Mouse (Mus musculus) adrenal gland, postnatal 10 days (tissue): Measurements from ENCODE around the gene Mcur1. TPM values are rescaled to one million over a fixed set of nuclear protein-coding genes. Genes with fewer than 3 reads are reported as not detected.

ENCODE experiments used
- DNase-seq: peaks from one replicate; pipeline ENCODE4 v3.0.0; 2021; ENCODE audit warnings: mixed read lengths
- long read RNA-seq, 2 experiments: library from polyadenylated mRNA; stranded (forward); transcript quantifications; one replicate each; pipeline ENCODE4 v2.0.0; 2021
- total RNA-seq, 2 experiments: library from RNA; stranded (reverse); gene quantifications; 2 replicates each; pipeline ENCODE4 v1.2.3; 2021

Mcur1 gene
- 10 to 100 TPM; 66.3 to 83.1 TPM for total RNA-seq
- long read RNA-seq, experiment 1, full-length matches to known transcripts, result 182 of 215 reads
- long read RNA-seq, experiment 1, partial matches to known transcripts, result 0 of 215 reads
- long read RNA-seq, experiment 1, other reads (novel, unspliced or antisense), result 33 of 215 reads
- long read RNA-seq, experiment 2, full-length matches to known transcripts, result 131 of 146 reads
- long read RNA-seq, experiment 2, partial matches to known transcripts, result 0 of 146 reads
- long read RNA-seq, experiment 2, other reads (novel, unspliced or antisense), result 15 of 146 reads

DNA sequence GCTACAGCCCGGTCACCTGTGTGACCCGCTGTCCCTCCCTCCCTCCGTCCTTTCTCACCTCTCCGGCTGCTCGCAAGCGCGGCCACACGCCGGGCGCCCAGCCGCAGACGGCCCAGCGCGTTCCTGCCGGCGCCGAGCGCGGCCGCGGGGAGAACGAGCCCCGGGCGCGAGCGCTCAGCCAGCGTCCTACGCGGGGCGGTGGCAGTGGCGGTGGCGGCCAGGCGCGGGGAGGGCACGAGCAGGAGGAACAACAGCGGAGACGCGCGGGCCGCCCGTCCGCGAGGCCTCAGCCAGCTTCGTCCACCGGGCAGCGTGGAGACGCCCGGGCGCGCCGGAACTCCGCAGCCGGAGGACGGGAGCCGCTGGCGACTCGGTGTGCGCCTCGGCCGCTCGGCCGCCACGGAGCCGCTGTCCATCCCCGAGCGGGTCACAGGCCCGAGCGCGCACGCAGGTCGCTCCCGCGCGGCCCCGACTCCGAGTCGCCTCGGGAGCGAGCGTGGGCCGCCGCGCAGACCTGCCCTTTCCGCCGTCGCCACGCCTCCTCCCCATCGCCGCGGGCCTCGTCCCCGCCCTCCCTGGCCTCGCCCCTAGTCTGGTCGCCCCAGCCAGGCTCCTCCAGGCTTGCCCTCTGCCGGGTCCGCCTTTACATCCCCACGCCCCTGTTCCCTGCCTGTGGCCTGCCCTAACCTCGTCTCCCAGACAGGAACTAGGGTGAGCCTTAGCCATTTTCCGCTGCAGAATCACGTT lies at the start of gene Mcur1:
TSS of gene Mcur1 (minus strand) at position 481 of the 747 bp plus-strand sequence.
- peak; percentile 98 for DNase-seq

DNA sequence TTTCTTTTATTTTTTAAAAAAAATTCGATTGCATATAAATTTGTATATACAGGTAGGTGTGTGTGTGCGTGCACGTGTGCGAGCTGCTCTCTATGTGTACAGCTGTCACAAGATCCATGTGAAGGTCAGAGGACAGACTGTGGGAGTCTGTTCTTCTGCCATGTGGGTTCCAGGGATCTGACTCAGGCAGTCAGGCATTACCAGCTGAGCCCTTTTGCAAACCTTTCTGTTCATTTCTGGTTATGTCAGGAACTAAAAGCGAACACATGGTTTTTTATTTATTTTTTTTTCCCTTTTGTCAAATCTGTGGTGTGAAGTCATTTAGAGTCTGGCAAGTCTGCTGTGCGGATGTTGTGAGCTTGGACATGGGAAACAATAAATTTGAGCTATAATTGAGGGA lies 48.9 kb upstream of the Mcur1 start:
- no peak for DNase-seq

DNA sequence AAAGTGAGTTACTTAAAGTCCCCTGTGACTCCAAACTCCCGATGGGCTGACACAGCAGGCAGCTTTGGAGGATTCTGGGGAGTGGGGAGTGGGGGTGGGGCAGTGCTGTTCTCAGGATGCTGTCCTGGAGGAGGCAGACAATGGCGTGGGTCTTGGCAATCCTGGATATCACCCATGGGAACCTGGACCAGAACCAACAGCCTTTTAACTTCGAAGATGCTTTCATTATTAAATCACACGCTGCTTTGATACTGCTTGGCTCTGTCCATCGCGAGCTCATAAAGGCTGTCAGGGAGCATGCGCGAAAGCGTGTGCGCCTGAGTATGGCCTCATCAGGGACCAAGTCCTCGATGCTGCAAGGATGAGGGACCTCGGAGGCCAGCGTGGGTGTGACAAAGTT lies 43.1 kb upstream of the Mcur1 start:
- DNase-seq, result no peak

DNA sequence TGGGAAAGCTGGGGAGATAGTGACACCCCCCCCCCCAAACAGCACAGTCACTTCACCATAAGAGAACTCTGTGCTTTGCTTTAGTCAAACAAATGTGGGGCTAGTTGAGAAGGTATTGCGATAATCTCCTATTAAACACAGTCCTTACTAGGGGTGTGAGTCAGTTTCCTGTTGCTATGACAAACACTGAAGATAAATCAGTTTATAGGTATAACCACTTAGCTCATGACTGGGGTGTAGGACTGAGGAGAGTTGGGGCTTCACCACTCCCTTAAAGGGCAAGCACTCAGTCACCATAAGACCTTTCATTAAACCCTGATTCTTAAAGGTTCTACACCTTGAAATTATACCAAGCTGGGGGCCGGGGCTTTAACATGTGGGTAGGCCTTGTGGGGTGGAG lies 42.4 kb upstream of the Mcur1 start:
- DNase-seq, result no peak

DNA sequence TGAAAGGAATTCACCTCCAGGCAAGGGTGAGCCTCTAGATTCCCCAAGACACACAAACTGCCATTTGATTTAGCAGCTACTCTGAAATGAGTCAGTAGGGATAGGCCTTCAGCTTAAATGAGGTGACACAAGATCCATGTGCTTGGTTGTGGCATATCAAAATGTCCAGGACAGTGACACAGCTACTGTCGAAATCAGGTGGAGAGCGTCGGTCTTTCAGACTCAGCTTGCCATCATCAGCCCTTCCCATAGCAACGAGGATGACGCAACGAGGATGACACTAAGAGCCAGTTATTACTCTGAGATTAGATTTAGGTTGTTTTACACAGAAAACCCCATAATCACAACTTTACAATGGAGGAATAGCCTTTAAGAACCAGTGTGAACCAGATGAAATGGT lies 41.0 kb upstream of the Mcur1 start:
- DNase-seq, result no peak

DNA sequence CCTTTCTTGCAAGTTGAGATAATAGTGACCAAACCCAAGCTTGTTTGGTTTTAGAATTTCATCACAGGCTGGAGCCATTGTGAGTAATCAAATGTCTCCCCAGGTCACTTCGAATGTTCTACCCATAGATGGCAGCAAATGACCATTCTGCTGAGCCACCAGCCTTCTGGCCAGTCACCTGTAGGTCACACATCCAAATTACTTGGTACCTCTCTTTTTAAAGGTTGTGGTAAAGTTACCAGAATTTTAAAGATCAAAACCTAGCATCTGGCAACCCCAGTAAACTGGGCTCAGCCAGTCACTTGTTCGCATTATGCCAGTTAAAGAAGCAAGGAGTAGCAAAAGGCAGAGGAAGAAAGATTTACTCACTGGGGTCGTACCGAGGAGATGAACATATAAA lies 35.9 kb upstream of the Mcur1 start:
- DNase-seq, result peak; percentile 74

DNA sequence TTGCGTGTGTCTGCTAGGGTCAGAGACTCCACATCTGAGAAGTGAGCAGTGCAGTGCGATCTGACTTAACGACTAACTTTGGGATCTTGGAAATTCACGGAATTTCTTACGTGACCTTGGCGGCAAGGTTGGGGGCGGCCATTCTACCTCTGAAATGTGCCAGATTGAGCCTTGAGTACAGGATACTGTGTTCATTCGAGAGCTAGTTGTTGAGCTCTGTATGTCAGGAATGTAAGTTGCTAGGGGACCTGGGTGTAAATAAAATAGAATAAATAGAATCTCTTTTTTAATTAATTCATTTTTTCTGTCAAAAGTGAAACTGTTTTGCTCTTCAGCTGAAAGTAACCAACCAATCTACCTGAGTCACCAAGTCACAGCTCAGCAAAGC lies 32.7 kb upstream of the Mcur1 start:
- DNase-seq, result no peak

DNA sequence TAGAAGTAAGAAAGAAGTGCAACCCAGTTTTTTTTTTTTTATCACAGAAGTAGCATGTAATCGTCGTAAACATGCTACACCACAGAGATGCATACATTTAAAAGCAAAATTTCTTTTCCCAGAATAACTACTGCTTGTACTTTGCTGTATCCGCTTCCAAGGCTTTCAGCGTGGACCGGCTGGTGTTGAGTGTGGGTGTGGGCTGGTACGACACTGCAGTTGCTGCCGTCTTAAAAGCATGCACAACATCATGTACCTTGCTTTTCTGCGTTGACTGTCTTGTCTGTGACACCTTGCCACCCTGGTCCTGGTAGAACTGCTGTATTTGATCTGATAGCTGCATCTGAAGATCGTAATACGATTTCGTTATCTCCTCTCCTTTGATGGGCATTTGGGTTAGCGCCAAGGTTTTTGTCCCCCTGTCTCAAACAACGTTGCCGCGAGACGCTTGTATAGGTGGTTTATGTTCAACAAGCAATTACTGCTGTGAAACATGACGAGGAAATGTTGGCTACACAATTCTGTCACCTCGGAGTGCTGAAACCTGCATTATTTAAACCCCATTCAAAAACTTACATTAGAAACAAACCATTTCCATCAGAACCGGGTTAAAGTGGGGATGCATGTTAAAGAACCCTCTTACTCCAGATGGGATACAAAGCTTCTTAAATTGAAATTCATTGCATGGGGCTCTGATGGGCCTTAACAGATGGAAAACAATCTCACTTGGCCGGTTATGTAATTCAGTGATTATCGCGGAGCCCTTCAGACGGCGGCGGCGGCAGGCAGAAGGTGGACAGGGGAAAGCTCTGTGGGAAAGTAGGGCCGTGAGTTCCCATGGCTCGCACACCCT lies 32.1 kb upstream of the Mcur1 start:
- DNase-seq, result no peak

DNA sequence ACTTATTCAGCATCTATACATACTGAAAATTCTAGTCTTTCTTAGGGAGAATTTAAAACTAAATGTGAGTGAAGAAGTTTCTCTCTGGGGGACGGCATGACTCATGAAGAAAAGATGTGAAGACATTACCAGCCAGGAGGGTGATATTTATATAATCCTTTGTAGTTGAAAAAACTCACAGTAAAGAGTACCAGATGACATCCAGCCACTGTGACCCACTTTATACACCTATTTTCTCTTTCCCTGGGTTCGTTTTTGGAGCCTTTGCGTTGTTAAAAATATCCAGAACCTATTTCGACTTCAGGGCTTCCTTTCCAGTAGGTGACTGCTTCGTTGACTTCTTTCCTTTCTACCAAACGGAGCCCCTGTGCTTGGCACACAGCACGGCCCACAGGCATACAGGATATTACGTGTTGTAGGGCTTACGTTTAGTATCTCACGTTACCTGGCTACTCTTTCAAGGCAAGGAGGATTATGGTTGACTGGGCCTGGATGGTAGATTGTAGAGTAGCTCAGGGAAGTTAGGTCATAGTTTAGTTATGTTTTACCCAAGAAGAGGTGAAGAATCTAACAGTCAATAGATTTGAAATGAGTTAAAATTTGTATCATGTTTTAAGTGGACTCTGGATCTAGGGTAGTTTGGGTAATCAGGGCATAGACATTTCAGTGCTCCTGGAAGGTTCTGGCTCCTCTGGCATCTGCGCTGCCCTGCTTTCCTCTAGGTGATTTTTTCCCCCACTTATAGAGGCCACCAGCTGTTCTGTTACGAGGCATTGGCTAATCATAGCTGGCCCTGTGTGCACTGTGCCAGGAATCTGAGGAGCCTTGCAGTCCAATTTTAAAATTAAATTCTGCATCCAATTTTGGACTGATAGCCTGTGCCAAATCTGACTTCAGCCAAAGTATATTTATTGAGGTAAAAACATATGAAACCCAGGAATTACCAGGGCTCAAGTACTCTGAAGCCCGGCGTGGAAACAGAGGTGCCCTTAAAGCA lies 28.2 kb upstream of the Mcur1 start:
- DNase-seq, result peak; percentile 26

DNA sequence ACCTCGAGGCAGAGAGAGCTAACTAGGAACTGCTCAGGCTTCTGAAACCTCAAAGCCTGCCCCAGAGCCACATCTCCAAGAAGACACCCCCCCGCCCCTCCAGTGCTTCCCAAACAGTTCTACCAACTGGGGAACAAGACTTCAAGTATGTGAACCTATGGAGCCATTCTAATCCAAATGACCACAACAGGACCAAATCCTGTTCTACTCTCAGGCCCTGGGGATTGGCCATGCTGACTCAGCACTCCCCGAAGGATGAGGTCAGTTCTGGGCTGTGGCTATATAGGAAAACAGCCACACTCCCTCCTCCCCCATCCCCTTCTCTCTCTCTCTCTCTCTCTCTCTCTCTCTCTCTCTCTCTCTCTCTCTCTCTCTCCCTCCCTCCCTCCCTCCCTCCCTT lies 27.0 kb upstream of the Mcur1 start:
- no peak for DNase-seq

DNA sequence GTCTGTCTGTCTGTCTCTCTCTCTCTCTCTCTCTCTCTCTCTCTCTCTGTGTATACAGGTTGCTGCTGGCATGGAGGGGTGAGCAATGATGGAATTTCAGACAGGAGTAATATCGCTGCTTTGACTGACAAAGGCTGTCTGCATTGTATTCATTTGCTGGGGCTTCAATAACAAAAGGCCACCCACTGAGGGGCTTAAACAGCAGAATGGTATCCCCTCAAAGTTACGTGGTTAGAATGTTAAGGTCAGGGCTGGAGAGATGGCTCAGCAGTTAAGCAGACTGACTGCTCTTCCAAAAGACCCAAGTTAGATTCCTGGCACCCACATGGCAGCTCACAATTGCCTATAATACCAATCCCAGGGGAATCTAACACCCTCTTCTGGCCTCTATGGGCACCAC lies 25.3 kb upstream of the Mcur1 start:
- no peak for DNase-seq

DNA sequence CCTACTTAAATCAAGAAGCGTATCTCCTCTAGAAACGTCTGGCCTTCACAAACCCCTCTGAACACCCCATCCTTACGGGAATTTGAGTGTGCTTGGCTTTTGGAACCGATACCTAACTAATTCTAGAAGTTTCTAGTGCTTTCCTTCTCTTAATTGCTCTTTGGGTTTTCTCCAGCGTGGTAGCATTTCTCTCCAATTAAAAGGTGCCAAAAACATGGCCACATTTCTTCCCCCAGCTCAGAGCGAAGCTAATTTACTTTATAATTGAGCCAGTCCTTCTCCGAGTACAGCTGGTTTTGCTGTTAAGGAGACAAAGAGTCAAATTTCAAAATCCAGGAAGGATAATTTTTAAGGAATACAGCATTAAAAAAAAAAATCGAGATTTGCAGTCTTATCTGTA lies 23.5 kb upstream of the Mcur1 start:
- no peak for DNase-seq

DNA sequence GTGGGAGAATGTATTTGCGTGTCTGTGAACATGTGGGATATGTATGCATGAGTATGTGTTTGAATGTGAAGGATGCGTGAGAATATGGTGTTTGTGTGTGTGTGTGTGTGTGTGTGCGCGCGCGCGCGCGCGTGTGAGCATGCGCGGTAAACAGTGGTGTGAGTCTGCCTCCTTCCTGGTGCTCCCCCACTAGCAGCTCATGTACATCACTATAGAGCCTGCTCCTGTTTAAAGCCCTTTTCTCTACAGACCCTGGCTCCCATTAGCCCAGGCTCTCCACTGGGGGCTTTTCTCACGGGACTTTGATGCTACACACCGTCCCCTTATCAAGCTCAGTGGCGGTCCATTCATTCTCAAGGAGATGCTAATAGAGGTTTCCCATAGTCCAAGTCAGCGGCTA lies 23.0 kb upstream of the Mcur1 start:
- DNase-seq, result no peak

DNA sequence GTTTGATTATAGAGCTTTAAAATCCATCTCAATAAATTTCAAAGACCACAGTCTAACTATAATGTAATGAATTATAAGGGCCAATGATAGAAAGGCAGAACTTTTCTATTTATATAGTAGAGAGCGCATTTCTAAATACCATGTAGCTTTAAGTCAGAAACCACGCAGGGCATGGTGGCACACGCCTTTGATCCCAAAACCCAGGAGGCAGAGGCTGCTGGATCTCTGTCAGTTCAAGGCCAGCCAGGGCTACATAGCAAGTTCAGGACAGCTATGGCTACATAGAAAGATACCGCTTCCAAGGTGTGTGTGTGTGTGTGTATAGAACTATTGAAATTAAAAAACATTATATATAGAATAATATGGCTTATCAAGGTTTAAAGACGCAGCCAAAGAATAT lies 20.7 kb upstream of the Mcur1 start:
- DNase-seq, result no peak

DNA sequence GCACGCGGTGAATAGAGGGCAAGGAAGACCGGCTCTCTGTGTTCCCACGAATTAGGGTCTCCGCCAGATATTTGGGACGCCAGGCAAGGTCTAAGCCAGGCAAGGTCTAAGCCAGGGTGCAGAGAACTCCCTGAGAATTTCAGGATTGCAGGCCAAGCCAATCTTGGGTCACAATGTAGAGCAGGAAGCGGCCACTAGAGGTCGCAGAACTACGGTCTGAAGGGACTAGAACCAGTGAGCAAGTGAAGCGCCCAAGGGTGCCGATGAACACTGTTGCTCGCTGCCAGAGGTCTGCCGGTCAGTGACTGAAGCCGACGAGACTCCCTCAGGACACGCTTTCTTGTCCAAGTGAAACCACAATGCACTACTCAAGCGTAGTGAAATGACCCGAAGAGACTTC lies 19.7 kb upstream of the Mcur1 start:
- peak; percentile 65 for DNase-seq

DNA sequence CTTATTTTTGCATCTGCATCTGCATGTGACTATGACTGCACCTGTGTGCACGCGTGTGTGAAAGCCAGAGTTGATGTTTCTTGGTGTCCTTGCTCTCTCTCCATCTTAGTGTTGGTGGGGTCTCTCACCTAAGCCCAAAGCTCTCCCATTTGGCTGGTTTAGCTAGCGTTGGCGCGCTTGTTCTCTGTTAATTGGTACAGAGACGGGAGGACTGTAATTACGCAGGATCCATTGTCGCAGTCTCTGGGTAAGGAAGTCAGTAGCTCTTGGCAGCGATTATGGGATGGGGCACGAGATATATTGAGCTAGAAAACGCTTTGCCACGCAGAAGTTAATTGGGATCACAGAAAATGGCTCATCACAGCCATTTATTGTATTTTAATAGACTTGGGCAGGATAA lies 17.8 kb upstream of the Mcur1 start:
- no peak for DNase-seq

DNA sequence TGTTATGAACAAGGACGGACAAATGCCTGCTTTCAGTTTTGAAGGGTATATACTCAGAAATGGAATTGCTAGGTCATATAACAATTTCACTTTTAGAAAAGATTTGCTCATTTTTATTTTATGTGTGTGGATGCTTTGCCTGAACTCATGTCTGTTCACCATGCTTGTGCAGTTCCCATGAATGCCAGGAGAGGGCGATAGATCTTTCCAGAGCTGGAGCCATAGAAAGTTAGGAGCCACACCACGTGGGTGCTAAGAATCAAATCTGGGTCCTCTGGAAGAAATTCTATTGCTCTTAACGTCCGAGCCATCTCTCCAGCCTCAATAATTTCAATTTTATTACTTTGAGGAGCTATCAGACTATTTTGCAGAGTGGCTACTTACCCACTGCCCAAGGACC lies 17.3 kb upstream of the Mcur1 start:
- DNase-seq, result no peak

DNA sequence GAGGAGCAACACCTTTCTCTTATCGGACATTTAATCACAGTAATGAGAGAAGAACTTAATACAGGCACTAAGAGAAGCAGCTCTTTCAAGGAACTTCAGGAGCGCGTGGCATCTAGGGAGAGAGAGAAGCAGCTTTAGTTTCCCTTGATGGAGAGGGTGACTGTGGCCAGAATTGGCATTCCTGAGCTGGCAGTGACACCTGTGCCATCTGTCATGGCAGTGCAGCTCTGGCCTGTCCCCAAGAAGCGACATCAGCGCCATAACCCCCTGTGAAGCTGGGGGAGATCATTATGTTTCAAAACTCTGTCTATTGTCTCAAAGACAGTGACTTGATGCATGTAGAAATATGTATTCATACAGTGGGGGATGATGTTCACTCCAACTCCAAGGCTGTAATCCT lies 15.4 kb upstream of the Mcur1 start:
- no peak for DNase-seq

DNA sequence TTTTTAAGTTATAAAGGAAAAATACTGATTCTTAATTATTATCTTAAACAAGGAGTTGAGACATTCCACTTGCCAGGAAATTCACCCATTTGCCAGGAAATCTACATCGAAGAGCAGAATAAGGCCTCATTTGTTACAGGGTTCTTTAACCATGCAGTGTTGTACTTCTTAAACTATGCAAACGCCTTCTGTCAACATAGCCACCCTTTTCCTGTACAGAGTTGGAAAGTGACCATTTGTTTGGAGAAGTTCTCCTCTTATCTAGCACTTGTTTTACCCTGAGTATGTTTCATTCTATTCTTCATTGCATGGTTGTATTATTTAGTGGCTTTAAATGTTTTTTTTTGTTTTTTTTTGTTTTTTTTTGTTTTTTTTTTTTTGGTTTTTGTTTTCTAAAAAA lies 14.0 kb upstream of the Mcur1 start:
- DNase-seq, result no peak

DNA sequence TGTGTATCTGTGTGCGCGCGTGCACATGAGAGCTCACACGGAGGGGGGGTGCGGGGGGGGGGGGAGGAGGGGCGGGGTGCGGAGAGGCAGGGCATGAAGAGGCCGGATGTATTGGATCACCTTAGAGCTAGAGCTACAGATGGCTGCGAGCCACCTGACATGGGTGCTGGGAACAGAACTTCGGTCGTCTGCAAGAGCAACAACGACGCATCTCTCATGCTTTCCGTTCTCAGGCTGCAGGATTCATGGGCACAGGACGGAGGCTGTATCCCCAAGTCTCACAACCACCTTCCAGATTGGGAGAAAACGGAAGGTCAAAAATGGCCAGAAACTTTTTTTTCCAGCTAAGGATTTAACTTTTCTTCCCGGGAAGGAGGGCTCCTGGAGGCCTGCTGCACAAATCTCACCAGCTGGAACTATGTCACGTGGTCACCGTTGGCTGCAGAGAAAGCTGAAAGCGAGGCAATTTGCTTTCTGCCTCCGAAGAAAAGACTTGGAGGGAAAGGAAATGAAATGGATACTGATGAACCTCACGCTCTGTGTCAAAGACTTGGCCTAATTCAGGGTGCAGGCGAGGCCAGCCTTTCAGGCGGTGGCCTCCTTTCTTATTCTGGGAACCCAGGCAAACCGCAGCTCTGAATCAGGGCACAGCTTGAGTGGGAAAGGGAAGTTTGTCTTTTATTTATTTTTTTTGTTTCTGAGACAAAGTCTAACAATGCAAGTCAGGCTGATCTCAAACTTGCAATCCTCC lies 7.3 kb upstream of the Mcur1 start:
- DNase-seq, result no peak

DNA sequence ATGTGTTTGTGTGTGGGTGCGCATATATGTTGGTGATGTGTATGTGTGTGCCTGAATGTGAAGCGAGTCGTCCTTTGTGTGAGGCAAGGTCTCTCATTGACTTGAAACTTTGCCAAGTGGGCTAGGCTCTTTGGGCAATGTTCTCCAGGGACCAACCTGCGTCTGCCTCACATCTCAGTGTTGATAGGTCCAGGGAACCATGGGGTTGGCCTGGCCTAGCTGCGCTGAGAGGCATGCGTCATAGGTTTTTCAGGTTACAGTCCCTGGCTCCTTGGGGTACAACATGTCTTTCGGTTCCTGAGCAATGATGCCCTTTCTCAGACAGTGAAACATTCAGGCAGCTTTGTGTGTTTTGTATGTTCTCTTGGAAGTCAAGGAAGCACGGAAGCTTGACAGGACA lies 6.2 kb upstream of the Mcur1 start:
- no peak for DNase-seq
